In genomic region chr11:101972651-101973050, GRCm38 (mm10) we compare ENCODE assay signal across 27 mouse cellular contexts. TPM values are rescaled to one million over a fixed set of nuclear protein-coding genes. Genes with fewer than 3 reads are reported as not detected.
DNase-seq lines count a peak whose midpoint lies in the region; ATAC-seq and TF ChIP-seq lines count a peak whose summit lies in the region.
"Had no signal": no experiment of that assay in that cellular context is flagged by ENCODE, and none has a peak within 500 bp of the region (broad histone marks: within the 10 kb centered on the region; RNA-seq: fewer than 3 reads in every experiment).

No protein-coding gene starts in this region.

- H3K9me3 ChIP-seq in lung, postnatal 0 days (ENCODE audit: low read length) = no peaks in the 10 kb centered on the region
- H3K9me3 ChIP-seq in intestine, embryonic 15.5 days = no peaks in the 10 kb centered on the region
- H3K9me3 ChIP-seq: embryonic facial prominence, embryonic 13.5 days; forebrain, embryonic 12.5 days; G1E; hindbrain, embryonic 12.5 days had no signal

- no peak overlapping the region for H3K4me3 ChIP-seq in gastrocnemius, adult 2 months
- H3K4me3 ChIP-seq in lung, postnatal 0 days (ENCODE audit: low read depth, low read length) = no peak overlapping the region
- H3K4me3 ChIP-seq in intestine, embryonic 15.5 days (replicated peaks) = no peak overlapping the region
- H3K4me3 ChIP-seq: embryonic facial prominence, embryonic 13.5 days; forebrain, embryonic 12.5 days; hindbrain, embryonic 12.5 days had no signal

- no peaks in the 10 kb centered on the region for H3K4me1 ChIP-seq in lung, postnatal 0 days (ENCODE audit: insufficient read depth, low read depth, low read length)
- H3K4me1 ChIP-seq in intestine, embryonic 15.5 days (replicated peaks) = no peaks in the 10 kb centered on the region
- H3K4me1 ChIP-seq: embryonic facial prominence, embryonic 13.5 days had no signal

- DNase-seq in gastrocnemius, adult 2 months = no peak
- DNase-seq in gastrocnemius, postnatal 4 days (ENCODE audit: low spot score in 2 of 2) = no peak
- peak; percentile 58 for DNase-seq in lung, postnatal 0 days (ENCODE audit: low spot score)
- no peak for DNase-seq in lung, postnatal 4 days
- DNase-seq: adrenal gland, adult 2 months; adrenal gland, postnatal 36 days; B cell, adult 2 months; cerebellum, adult 11-12 months; cerebellum, adult 9-11 months; cerebellum, postnatal 36 days; gastrocnemius, postnatal 14 days; heart, postnatal 10 days; heart, postnatal 4 days had no signal

- H3K27me3 ChIP-seq in lung, postnatal 0 days (replicated peaks; ENCODE audit: insufficient read depth, low read length) = peaks cover 3% of the 10 kb centered on the region; the same call in 1 of the 2 replicates
- peaks cover 4% of the 10 kb centered on the region for H3K27me3 ChIP-seq in intestine, embryonic 15.5 days (replicated peaks)

- no peak for TF ChIP-seq EP300 in lung, postnatal 0 days (IDR thresholded peaks at IDR 0.05)

- WGBS in lung, postnatal 0 days = 72% methylated on average over 5 of the region's 5 CpGs
- 93% methylated on average over 5 of the region's 5 CpGs for WGBS in intestine, embryonic 15.5 days

- no peak overlapping the region for H3K4me2 ChIP-seq in lung, postnatal 0 days (replicated peaks; ENCODE audit: low read depth, low read length)
- H3K4me2 ChIP-seq in intestine, embryonic 15.5 days (replicated peaks) = no peak overlapping the region
- H3K4me2 ChIP-seq: embryonic facial prominence, embryonic 13.5 days; forebrain, embryonic 12.5 days; hindbrain, embryonic 12.5 days had no signal

- ATAC-seq in lung, postnatal 0 days = 0 out of 2 replicates have a peak, but pooled peaks have one; percentile 8
- peak; percentile 41 for ATAC-seq in granulocyte monocyte progenitor cell, adult 5-6 weeks (replicated peaks; ENCODE audit: poor library complexity, severe bottlenecking)
- 0 out of 2 replicates have a peak, but pooled peaks have one; percentile 16 for ATAC-seq in monocyte, adult 5-6 weeks (replicated peaks; ENCODE audit: insufficient number of reproducible peaks, low FRiP score, low TSS enrichment, poor library complexity, severe bottlenecking)
- ATAC-seq in megakaryocyte-erythroid progenitor cell, adult 5-6 weeks (replicated peaks; ENCODE audit: low FRiP score, low TSS enrichment, poor library complexity, severe bottlenecking) = no peak
- no peak for ATAC-seq in intestine, embryonic 15.5 days
- ATAC-seq: CD4-positive, CD25-positive, alpha-beta regulatory T cell, adult 4 months; forebrain, embryonic 16.5 days; hindbrain, embryonic 16.5 days had no signal

- H3K27ac ChIP-seq in gastrocnemius, adult 2 months = peak overlapping the region; percentile 43; the same call in 1 of the 2 replicates
- H3K27ac ChIP-seq in lung, postnatal 0 days (ENCODE audit: low read length) = 0 out of 2 replicates have a peak overlapping the region, but pooled peaks have one; percentile 9
- no peak overlapping the region for H3K27ac ChIP-seq in intestine, embryonic 15.5 days
- H3K27ac ChIP-seq: embryonic facial prominence, embryonic 13.5 days; forebrain, embryonic 12.5 days; hindbrain, embryonic 12.5 days had no signal

- H3K36me3 ChIP-seq in lung, postnatal 0 days (ENCODE audit: insufficient read depth, low read length) = peaks cover 11% of the 10 kb centered on the region
- no peaks in the 10 kb centered on the region; the same call in 1 of the 2 replicates for H3K36me3 ChIP-seq in intestine, embryonic 15.5 days
- H3K36me3 ChIP-seq: embryonic facial prominence, embryonic 13.5 days; G1E; hindbrain, embryonic 12.5 days had no signal

- H3K9ac ChIP-seq in lung, postnatal 0 days (replicated peaks; ENCODE audit: low read depth) = no peak overlapping the region
- no peak overlapping the region for H3K9ac ChIP-seq in intestine, embryonic 15.5 days
- H3K9ac ChIP-seq: embryonic facial prominence, embryonic 13.5 days; forebrain, embryonic 12.5 days; hindbrain, embryonic 12.5 days had no signal

- intact Hi-C loops in gastrocnemius, adult 2 months (cut with DNase I) = loop anchor here (10.0 kb wide), 1 partner anchor 158 kb away; no protein-coding TSS in a partner anchor

- TF ChIP-seq CTCF in gastrocnemius, adult 2 months (IDR thresholded peaks at IDR 0.05) = no peak
- no peak for TF ChIP-seq CTCF in lung, postnatal 0 days (IDR thresholded peaks at IDR 0.05)

RNA-seq across cellular contexts. Expression of gene Sost, which starts 5.8 kb away (rescaled TPM):
- total RNA-seq in gastrocnemius, adult 2 months (2021) = not detected
- under 1 TPM in 1 of 2 experiments, not detected in 1; 0.16 TPM for total RNA-seq in gastrocnemius, postnatal 4 days (2021)
- 0.06 TPM in 1 of 2 replicates, not detected in the other for polyA plus RNA-seq in lung, postnatal 0 days (2015; fragmentation: Nextera tagmentation; extraction: Ambion mirVana)
- total RNA-seq in granulocyte monocyte progenitor cell, adult 5-6 weeks (2014; fragmentation: Nextera tagmentation) = not detected in 2 replicates
- total RNA-seq in granulocyte monocyte progenitor cell, adult 5-6 weeks (2017) = not detected in 2 replicates
- total RNA-seq in monocyte, adult 5-6 weeks (2017) = not detected in 3 replicates
- not detected in 2 replicates for total RNA-seq in megakaryocyte-erythroid progenitor cell, adult 5-6 weeks (2014; fragmentation: Nextera tagmentation)
- total RNA-seq in megakaryocyte-erythroid progenitor cell, adult 5-6 weeks (2017) = not detected in 2 replicates
- polyA plus RNA-seq in intestine, embryonic 15.5 days (2015; fragmentation: Nextera tagmentation; extraction: Ambion mirVana) = 0.13 TPM in 2 replicates
- total RNA-seq: adrenal gland, adult 2 months; adrenal gland, postnatal 36 days; G1E; gastrocnemius, postnatal 14 days had no signal
- polyA plus RNA-seq: CD4-positive, CD25-positive, alpha-beta regulatory T cell, adult 4 months; forebrain, embryonic 16.5 days; G1E had no signal

RNA-seq across cellular contexts. Expression of gene Cfap97d1, which starts 11.4 kb away (rescaled TPM):
- not detected for total RNA-seq in gastrocnemius, adult 2 months (2021)
- total RNA-seq in gastrocnemius, postnatal 4 days (2021) = not detected
- 0.20 TPM in 1 of 2 replicates, not detected in the other for polyA plus RNA-seq in lung, postnatal 0 days (2015; fragmentation: Nextera tagmentation; extraction: Ambion mirVana)
- total RNA-seq in granulocyte monocyte progenitor cell, adult 5-6 weeks (2014; fragmentation: Nextera tagmentation) = not detected in 2 replicates
- not detected in 2 replicates for total RNA-seq in granulocyte monocyte progenitor cell, adult 5-6 weeks (2017)
- total RNA-seq in monocyte, adult 5-6 weeks (2017) = 2.4 TPM in 1 of 3 replicates, not detected in the others
- total RNA-seq in megakaryocyte-erythroid progenitor cell, adult 5-6 weeks (2014; fragmentation: Nextera tagmentation) = not detected in 2 replicates
- not detected in 2 replicates for total RNA-seq in megakaryocyte-erythroid progenitor cell, adult 5-6 weeks (2017)
- not detected in 2 replicates for polyA plus RNA-seq in intestine, embryonic 15.5 days (2015; fragmentation: Nextera tagmentation; extraction: Ambion mirVana)
- total RNA-seq: adrenal gland, adult 2 months; adrenal gland, postnatal 36 days; G1E; gastrocnemius, postnatal 14 days; heart, postnatal 10 days; heart, postnatal 4 days had no signal
- polyA plus RNA-seq: adrenal gland, adult 2 months; brain, embryonic 14.5 days; CD4-positive, CD25-positive, alpha-beta regulatory T cell, adult 4 months; embryonic facial prominence, embryonic 13.5 days; forebrain, embryonic 12.5 days; forebrain, embryonic 16.5 days; frontal cortex, adult 2 months; G1E; heart, embryonic 14.5 days; hindbrain, embryonic 12.5 days; hindbrain, embryonic 16.5 days had no signal

RNA-seq across cellular contexts. Expression of gene Dusp3, which starts 14.2 kb away (rescaled TPM):
- 100 to 1,000 TPM; 123 to 129 TPM for total RNA-seq in gastrocnemius, adult 2 months (2021)
- 100 to 1,000 TPM; 140 to 145 TPM for total RNA-seq in gastrocnemius, postnatal 4 days (2021)
- polyA plus RNA-seq in lung, postnatal 0 days (2015; fragmentation: Nextera tagmentation; extraction: Ambion mirVana) = 78.2 and 80.0 TPM in 2 replicates
- total RNA-seq in granulocyte monocyte progenitor cell, adult 5-6 weeks (2014; fragmentation: Nextera tagmentation) = 3.9 and 4.3 TPM in 2 replicates
- 0.95 and 1.1 TPM in 2 replicates for total RNA-seq in granulocyte monocyte progenitor cell, adult 5-6 weeks (2017)
- total RNA-seq in monocyte, adult 5-6 weeks (2017) = 32.4 to 36.2 TPM (median 35.3 TPM) in 3 replicates
- 0.28 and 0.96 TPM in 2 replicates for total RNA-seq in megakaryocyte-erythroid progenitor cell, adult 5-6 weeks (2014; fragmentation: Nextera tagmentation)
- 0.70 and 1.3 TPM in 2 replicates for total RNA-seq in megakaryocyte-erythroid progenitor cell, adult 5-6 weeks (2017)
- 25.6 and 26.5 TPM in 2 replicates for polyA plus RNA-seq in intestine, embryonic 15.5 days (2015; fragmentation: Nextera tagmentation; extraction: Ambion mirVana)

RNA-seq across cellular contexts. Expression of gene Mpp3, which starts 55.6 kb away (rescaled TPM):
- 10 to 100 TPM; 19.4 to 34.7 TPM for total RNA-seq in gastrocnemius, adult 2 months (2021)
- total RNA-seq in gastrocnemius, postnatal 4 days (2021) = 10 to 100 TPM; 55.8 to 95.9 TPM
- 0.84 and 2.2 TPM in 2 replicates for polyA plus RNA-seq in lung, postnatal 0 days (2015; fragmentation: Nextera tagmentation; extraction: Ambion mirVana)
- total RNA-seq in granulocyte monocyte progenitor cell, adult 5-6 weeks (2014; fragmentation: Nextera tagmentation) = not detected in 2 replicates
- not detected in 2 replicates for total RNA-seq in granulocyte monocyte progenitor cell, adult 5-6 weeks (2017)
- total RNA-seq in monocyte, adult 5-6 weeks (2017) = not detected in 3 replicates
- not detected in 2 replicates for total RNA-seq in megakaryocyte-erythroid progenitor cell, adult 5-6 weeks (2014; fragmentation: Nextera tagmentation)
- not detected in 2 replicates for total RNA-seq in megakaryocyte-erythroid progenitor cell, adult 5-6 weeks (2017)
- 7.6 and 7.9 TPM in 2 replicates for polyA plus RNA-seq in intestine, embryonic 15.5 days (2015; fragmentation: Nextera tagmentation; extraction: Ambion mirVana)
- polyA plus RNA-seq: G1E had no signal

Comparison
In these comparisons a context has a peak if more than half of its experiments do, and no peak if none do; other contexts are left out.
1. ATAC-seq: peak in lung, postnatal 0 days (single experiment), granulocyte monocyte progenitor cell, adult 5-6 weeks (single experiment) and monocyte, adult 5-6 weeks (single experiment); none in megakaryocyte-erythroid progenitor cell, adult 5-6 weeks (single experiment) and intestine, embryonic 15.5 days (single experiment).